Mouse (Mus musculus) limb, embryonic 13.5 days (tissue): ENCODE measurements at regions not wholly inside any gene's neighbourhood (a gene's known extent, or its start where the extent isn't known, plus 50 kb on each side); places are given as distances from the start of the nearest gene placed in this dataset.

Experiments used
- ATAC-seq: fragments of 200-750 bp; cut with Nextera tagmentation; 2 replicates; pipeline ENCODE4 v1.8.0; 2017; ENCODE audit warnings: low read depth, moderate number of reproducible peaks, moderate TSS enrichment; ENCODE audit not compliant: low FRiP score
- H3K27ac ChIP-seq: fragments of 300-500 bp; sonication (generic); 2 replicates; pipeline ENCODE4 v1.5.1; 2015; ENCODE audit warnings: inconsistent platforms, mild to moderate bottlenecking, moderate library complexity
- H3K27me3 ChIP-seq: fragments of 300-500 bp; sonication (generic); 2 replicates; pipeline ENCODE4 v1.6.1; 2015; ENCODE audit warnings: mild to moderate bottlenecking, inconsistent platforms
- H3K36me3 ChIP-seq: fragments of 300-500 bp; sonication (generic); 2 replicates; pipeline ENCODE4 v1.6.1; 2015; ENCODE audit warnings: inconsistent platforms, mild to moderate bottlenecking, moderate library complexity
- H3K4me1 ChIP-seq: fragments of 300-500 bp; sonication (generic); 2 replicates; pipeline ENCODE4 v1.6.1; 2015; ENCODE audit warnings: inconsistent platforms
- H3K4me2 ChIP-seq: fragments of 300-500 bp; sonication (generic); replicated peaks from 2 replicates; pipeline ENCODE4 v1.6.1; 2015; ENCODE audit warnings: inconsistent platforms, mild to moderate bottlenecking, moderate library complexity
- H3K4me3 ChIP-seq: fragments of 300-500 bp; sonication (generic); 2 replicates; pipeline ENCODE4 v1.5.1; 2015; ENCODE audit warnings: moderate library complexity, mild to moderate bottlenecking, inconsistent platforms
- H3K9ac ChIP-seq: fragments of 300-500 bp; sonication (generic); 2 replicates; pipeline ENCODE4 v1.6.1; 2015; ENCODE audit warnings: mild to moderate bottlenecking, inconsistent platforms
- H3K9me3 ChIP-seq: fragments of 300-500 bp; sonication (generic); 2 replicates; pipeline ENCODE4 v1.6.1; 2016; ENCODE audit warnings: inconsistent platforms
- WGBS: fragments of 180-500 bp; shearing (Covaris S2); methylation state at CpG from one replicate; pipeline ENCODE4 v1.1.7; 2015; 5-methylcytosine and 5-hydroxymethylcytosine counted together

DNA sequence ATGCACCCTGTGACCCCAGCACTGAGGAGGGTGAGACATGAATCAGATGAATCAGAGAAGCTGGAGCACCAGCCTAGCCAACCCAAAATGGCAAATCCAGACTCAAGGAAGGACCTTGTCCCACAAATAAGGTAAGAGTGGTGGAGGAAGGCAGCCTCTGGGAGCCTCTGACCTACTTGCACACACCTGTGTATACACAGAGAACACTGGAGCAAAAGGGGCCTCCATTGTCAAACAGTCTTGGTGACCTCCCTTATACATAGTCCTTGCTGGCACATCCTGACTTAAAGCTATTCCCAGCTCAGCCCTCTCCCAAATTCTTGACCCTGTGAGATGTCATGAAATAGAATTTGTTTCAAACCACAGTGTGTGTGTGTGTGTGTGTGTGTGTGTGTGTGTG, 57.1 kb downstream of the Inhbb start:
- Histone ChIP-seq H3K4me3 (no peak overlapping the region), H3K36me3 (no peaks in the 10 kb centered on the region), H3K27me3 (no peaks in the 10 kb centered on the region), H3K4me1 (no peaks in the 10 kb centered on the region), H3K9ac (no peak overlapping the region), H3K27ac (no peak overlapping the region), H3K9me3 (no peaks in the 10 kb centered on the region; the same call in 1 of the 2 replicates), H3K4me2 (no peak overlapping the region)
- ATAC-seq: no peak

DNA sequence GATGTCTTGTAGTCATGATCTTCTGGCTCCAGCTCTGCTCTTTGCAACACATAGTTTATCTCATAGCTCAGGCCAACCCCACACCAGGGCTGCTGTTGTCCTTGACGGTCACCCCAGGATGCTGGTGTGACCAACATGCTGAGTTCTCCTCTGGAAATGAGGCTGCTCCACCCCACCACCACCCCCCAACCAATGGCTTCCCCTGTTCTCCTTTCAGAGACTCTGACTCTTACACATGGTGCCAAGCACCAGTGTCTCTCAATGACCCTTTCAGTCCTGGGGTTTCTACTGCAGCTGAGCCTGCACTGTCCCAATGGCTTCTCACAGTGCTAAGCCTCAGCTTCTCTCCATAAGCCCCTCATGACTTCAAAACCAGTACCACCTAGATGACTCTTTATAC, 64.0 kb downstream of the Inhbb start:
- Histone ChIP-seq H3K9ac (no peak overlapping the region), H3K4me2 (no peak overlapping the region), H3K9me3 (no peaks in the 10 kb centered on the region; the same call in 1 of the 2 replicates), H3K4me1 (no peaks in the 10 kb centered on the region), H3K36me3 (no peaks in the 10 kb centered on the region), H3K4me3 (no peak overlapping the region), H3K27ac (no peak overlapping the region), H3K27me3 (no peaks in the 10 kb centered on the region)
- no peak for ATAC-seq
- WGBS: 78% methylated on average over 1 of the region's 1 CpGs

DNA sequence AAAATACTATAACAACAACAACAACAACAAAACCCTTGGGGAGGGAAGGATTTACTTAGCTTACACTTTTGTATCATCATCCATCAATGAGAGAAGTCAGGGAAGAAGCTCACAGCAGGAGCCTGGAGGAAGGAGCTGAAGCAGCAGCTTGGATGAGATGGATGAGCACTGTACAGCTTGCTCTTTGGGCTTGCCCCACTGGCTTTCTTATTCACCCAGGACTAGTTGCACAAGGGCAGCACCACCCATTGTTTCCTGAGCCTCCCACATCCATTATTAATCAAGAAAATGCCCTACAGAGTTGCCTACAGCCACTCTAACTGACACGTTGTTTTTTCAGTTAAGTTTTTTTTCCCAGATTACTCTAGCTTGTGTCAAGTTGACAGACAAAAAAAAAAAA, 65.1 kb downstream of the Inhbb start:
- 55% methylated on average over 1 of the region's 1 CpGs for WGBS
- H3K9me3 ChIP-seq: no peaks in the 10 kb centered on the region; the same call in 1 of the 2 replicates
- no peak overlapping the region for H3K4me2 ChIP-seq
- no peak overlapping the region for H3K27ac ChIP-seq
- no peak overlapping the region for H3K4me3 ChIP-seq
- ATAC-seq: no peak
- no peaks in the 10 kb centered on the region for H3K36me3 ChIP-seq
- no peaks in the 10 kb centered on the region for H3K27me3 ChIP-seq
- no peak overlapping the region for H3K9ac ChIP-seq
- no peaks in the 10 kb centered on the region for H3K4me1 ChIP-seq

DNA sequence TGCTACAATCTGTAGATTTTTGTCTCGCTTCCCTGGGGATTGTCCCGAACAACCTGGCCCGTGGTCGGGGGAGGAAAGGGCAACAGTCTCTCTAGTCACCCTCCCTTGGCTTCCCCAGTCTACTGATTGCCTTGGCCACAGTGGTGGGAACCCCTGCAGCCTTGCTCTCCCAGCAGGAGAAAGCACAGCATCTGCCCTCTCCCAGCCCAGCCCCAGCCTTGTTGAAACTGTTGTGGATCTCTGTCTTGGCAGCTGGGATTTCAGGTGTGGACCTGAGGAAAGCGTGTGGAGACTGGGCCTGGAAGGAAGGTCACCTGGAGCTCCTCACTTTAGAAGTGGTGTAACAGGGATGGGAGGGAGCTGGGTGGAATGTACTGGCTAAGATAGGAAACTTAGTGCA, 66.6 kb downstream of the Inhbb start:
- no peak overlapping the region for H3K4me2 ChIP-seq
- H3K27ac ChIP-seq: no peak overlapping the region
- no peaks in the 10 kb centered on the region for H3K4me1 ChIP-seq
- no peaks in the 10 kb centered on the region for H3K36me3 ChIP-seq
- no peak overlapping the region for H3K9ac ChIP-seq
- H3K27me3 ChIP-seq: no peaks in the 10 kb centered on the region
- no peak for ATAC-seq
- 76% methylated on average over 5 of the region's 5 CpGs for WGBS
- no peak overlapping the region for H3K4me3 ChIP-seq
- no peaks in the 10 kb centered on the region for H3K9me3 ChIP-seq

DNA sequence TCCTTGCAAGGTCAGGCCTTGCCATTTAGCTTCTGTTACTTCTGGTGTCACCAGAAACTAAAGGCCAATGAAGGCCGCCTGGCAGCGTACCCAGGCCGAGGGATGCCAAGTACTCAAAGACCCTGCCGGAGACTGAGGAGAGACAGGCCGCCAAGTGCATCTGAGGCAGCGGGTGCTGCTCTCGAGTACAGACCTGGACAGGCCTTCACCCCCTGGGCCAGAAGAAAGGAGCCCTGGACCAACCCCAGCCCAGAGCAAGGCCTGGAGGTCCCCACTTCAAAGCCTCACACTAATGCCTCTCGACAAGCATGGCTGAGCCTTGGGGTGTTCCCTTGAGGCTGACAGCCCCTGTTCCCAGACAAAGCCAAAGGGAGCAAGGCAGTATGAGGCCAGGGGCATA, 70.5 kb downstream of the Inhbb start:
- Histone ChIP-seq H3K4me3 (no peak overlapping the region), H3K9ac (no peak overlapping the region), H3K4me2 (no peak overlapping the region), H3K27me3 (no peaks in the 10 kb centered on the region), H3K9me3 (no peaks in the 10 kb centered on the region), H3K27ac (no peak overlapping the region), H3K36me3 (no peaks in the 10 kb centered on the region), H3K4me1 (peaks cover 14% of the 10 kb centered on the region)
- no peak for ATAC-seq
- 92% methylated on average over 8 of the region's 8 CpGs for WGBS

DNA sequence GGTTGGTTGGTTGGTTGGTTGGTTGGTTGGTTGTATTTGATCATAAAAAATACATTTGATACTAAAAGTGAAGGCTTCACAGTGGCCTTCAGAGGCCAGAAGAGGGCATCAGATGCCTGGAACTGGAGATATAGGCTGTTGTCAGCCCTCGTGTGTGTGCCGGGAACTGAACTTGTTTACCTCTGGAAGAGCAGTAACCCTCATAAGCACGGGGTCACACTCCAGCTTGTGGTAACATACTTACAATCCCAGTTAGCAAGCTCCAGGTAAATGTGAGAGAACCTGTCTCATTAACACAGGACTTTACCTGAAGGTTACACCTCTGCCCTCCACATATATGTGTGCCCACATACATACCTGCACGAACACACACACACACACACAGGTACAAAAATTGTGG, 71.2 kb downstream of the Inhbb start:
- ATAC-seq: no peak
- Histone ChIP-seq H3K4me1 (peaks cover 14% of the 10 kb centered on the region), H3K4me3 (no peak overlapping the region), H3K4me2 (no peak overlapping the region), H3K27me3 (no peaks in the 10 kb centered on the region), H3K9me3 (no peaks in the 10 kb centered on the region), H3K36me3 (no peaks in the 10 kb centered on the region), H3K9ac (no peak overlapping the region), H3K27ac (no peak overlapping the region)
- WGBS: 93% methylated on average over 4 of the region's 4 CpGs

DNA sequence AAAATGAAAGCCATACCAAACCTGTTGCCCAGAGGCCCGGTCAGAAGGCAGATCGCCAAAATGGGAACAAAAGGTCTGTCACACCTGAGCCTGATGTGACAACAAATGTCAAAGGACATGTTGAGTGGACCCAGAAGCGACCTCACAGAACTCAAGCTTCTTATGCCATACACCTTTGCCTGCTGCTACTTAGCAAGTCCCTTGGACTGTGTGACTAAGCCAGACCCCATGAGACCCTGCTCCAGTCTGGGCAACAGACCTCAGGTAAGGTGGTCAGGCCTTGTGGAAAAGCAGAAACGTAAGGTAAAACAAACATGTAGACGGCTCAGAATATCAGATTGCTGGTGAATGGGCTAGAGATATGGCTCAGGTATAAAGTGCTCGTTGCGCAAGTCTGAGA, 71.8 kb downstream of the Inhbb start:
- peaks cover 14% of the 10 kb centered on the region for H3K4me1 ChIP-seq
- no peak overlapping the region for H3K9ac ChIP-seq
- no peaks in the 10 kb centered on the region for H3K27me3 ChIP-seq
- no peak for ATAC-seq
- no peak overlapping the region for H3K4me3 ChIP-seq
- 89% methylated on average over 7 of the region's 7 CpGs for WGBS
- no peaks in the 10 kb centered on the region for H3K9me3 ChIP-seq
- no peaks in the 10 kb centered on the region for H3K36me3 ChIP-seq
- H3K4me2 ChIP-seq: no peak overlapping the region
- H3K27ac ChIP-seq: no peak overlapping the region

DNA sequence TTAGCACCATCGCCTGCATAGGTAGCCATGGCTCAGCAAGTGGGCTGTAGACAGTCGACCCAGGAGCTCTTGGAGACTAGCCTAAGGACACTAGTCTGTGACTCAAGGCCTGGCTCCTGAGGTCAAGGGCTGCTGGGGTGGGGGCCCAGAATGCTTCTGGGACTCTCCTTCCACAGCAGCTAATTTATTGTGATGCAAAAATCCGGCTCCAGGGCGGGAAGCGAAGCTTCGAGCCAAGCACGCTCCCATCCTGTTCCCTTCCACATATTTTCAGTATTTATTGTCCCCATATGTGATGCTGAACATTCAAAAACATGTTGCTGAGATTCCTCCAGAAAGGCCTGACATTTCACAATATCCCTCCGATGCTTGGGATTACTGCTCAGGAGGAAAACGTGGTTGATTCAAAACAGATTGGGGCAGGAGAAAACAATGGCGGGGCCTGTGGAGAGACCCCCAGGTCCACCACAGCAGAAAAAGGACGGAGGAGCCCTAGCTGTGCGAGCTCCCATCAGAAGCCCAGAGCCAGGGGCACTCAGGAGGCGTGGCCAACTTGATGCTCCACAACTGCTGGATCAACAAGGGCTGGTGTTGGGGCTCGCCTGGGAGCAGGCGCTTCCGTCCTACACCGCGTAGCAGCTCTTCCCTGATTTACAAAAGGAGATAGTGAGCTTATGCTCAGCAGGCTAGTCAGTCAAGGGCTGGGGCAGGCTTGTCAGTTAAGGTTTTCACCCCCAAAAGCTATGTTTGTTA, 73.4 kb downstream of the Inhbb start:
- H3K4me3 ChIP-seq: no peak overlapping the region
- H3K4me1 ChIP-seq: peaks cover 14% of the 10 kb centered on the region
- H3K27ac ChIP-seq: no peak overlapping the region
- no peaks in the 10 kb centered on the region for H3K36me3 ChIP-seq
- H3K9ac ChIP-seq: no peak overlapping the region
- ATAC-seq: peak; percentile 51; the same call in 1 of the 2 replicates
- no peaks in the 10 kb centered on the region for H3K9me3 ChIP-seq
- H3K4me2 ChIP-seq: peak overlapping the region; percentile 40
- no peaks in the 10 kb centered on the region for H3K27me3 ChIP-seq
- 16% methylated on average over 18 of the region's 18 CpGs for WGBS

DNA sequence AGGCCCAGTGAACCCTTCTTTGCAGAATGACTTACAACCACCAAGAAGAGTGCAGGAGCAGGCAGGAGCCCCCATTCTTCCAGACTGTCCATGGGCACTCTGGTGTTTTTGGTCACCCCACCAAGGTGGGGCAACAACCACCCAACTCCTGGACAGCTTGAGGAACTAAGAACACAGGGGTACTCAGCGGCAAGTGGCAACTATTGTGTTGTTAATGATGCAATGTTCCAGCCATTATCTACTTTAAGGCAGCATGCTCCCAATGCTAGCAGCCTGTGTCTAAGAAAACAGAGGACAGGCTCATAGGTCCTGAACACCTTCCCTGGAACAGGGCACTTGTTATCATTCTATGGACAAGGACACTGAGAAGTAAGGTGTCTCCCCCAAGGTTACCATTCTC, 74.3 kb downstream of the Inhbb start:
- WGBS: 92% methylated on average over 1 of the region's 1 CpGs
- H3K27me3 ChIP-seq: no peaks in the 10 kb centered on the region

DNA sequence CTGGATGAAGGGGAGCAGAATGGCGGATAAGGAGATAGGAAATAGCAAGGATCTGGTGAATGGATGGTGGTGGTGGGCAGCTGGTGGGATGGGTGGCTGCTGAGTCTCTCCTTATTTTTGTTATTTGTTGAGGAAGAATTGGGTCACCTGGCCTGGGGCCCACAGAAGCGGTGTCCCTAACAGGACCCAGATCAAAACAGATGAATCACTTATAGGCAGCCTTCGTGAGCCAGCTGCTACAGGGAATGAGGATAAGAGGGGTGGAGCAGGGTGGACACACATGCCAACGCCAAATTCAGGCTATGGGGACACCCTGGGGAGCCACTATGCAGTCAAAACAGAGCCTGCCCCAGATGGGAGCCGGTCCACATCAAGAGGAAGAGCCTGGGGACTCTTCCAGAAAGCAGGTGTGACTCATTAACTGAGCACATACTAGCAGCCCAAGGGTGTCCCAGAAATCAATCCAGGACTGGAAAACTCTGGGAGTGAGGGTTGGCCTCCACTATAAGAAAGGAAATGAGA, 75.4 kb downstream of the Inhbb start:
- no peak for ATAC-seq
- 76% methylated on average over 5 of the region's 5 CpGs for WGBS

More for the DNA sequence above, 74.3 kb downstream of the Inhbb start:
- Histone ChIP-seq H3K27ac (no peak overlapping the region), H3K9me3 (no peaks in the 10 kb centered on the region), H3K4me3 (no peak overlapping the region), H3K4me2 (no peak overlapping the region), H3K4me1 (peaks cover 14% of the 10 kb centered on the region), H3K9ac (no peak overlapping the region), H3K36me3 (no peaks in the 10 kb centered on the region)
- ATAC-seq: no peak

DNA sequence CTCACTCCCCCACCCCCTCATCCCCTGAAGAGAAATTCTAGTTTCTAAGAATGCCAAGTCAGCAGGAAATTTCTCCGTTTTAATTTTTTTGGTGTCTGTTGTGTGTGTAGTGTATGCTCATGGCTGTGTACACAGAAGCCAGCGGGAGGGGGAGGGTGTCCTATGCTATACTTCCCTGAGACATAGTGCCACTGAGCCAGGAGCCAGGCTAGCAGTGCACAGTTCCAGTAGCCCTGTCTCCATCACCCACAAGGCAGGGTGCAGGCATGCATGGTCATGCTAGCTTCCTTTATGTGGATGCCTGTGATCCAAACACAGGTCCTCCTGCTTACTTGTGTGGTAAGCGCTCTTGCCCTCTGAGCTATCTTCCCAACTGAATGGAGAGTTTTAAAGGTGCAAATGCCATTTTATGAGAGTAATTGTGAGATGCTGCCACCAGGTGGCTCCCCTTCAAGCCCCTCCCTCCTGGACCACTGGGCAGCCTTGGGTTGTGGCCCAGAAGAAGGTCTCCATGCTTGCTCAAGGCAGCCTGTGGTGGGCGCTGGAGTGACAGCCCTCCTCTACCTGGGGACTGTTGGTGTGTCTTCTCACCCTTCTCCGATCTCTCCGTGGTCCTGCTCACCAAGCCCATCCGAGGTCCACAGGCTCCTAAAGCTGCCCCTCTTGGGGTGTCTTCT, 76.8 kb downstream of the Inhbb start:
- Histone ChIP-seq H3K4me3 (no peak overlapping the region), H3K27ac (no peak overlapping the region), H3K9me3 (no peaks in the 10 kb centered on the region), H3K36me3 (no peaks in the 10 kb centered on the region), H3K27me3 (0 out of 2 replicates have a peak, but pooled peaks cover 3% of the 10 kb centered on the region), H3K9ac (no peak overlapping the region), H3K4me2 (no peak overlapping the region), H3K4me1 (peaks cover 14% of the 10 kb centered on the region)
- WGBS: 52% methylated on average over 7 of the region's 7 CpGs
- no peak for ATAC-seq

More for the DNA sequence above, 75.4 kb downstream of the Inhbb start:
- Histone ChIP-seq H3K9me3 (no peaks in the 10 kb centered on the region), H3K27ac (no peak overlapping the region), H3K36me3 (no peaks in the 10 kb centered on the region), H3K4me3 (no peak overlapping the region), H3K27me3 (0 out of 2 replicates have a peak, but pooled peaks cover 3% of the 10 kb centered on the region), H3K4me1 (peaks cover 14% of the 10 kb centered on the region), H3K4me2 (no peak overlapping the region), H3K9ac (no peak overlapping the region)

DNA sequence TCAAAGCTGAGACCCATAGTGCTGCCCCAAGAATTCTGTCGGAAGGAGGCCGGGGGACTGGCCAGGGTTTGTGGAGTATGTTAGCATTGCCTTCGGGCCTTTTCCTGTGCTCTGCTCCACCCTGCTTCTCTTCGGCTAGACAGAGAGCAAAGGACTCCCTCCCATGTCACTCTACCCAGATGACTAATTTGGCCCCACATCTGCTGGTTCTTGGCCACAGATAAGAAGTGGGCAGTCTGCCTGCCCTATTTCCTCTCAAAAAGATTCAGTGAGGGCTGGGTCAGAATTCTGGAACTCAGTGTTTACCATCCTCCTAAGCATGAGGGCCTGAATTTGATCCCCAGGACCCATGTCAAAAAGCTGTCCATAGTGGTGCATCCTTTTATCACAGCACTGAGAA, 78.0 kb downstream of the Inhbb start:
- ATAC-seq: no peak

More for the DNA sequence above, 78.0 kb downstream of the Inhbb start:
- Histone ChIP-seq H3K36me3 (no peaks in the 10 kb centered on the region), H3K4me3 (no peak overlapping the region), H3K27me3 (0 out of 2 replicates have a peak, but pooled peaks cover 3% of the 10 kb centered on the region), H3K4me2 (no peak overlapping the region), H3K9ac (no peak overlapping the region), H3K4me1 (peaks cover 11% of the 10 kb centered on the region), H3K9me3 (no peaks in the 10 kb centered on the region), H3K27ac (no peak overlapping the region)
- WGBS: 63% methylated on average over 4 of the region's 4 CpGs
